Mouse (Mus musculus) adrenal gland, adult 8-10 months (tissue): ENCODE measurements at regions not wholly inside any gene's neighbourhood (a gene's known extent, or its start where the extent isn't known, plus 50 kb on each side); places are given as distances from the start of the nearest gene placed in this dataset.

Experiments
- DNase-seq: peaks from one replicate; pipeline ENCODE4 v3.0.0; 2022

DNA sequence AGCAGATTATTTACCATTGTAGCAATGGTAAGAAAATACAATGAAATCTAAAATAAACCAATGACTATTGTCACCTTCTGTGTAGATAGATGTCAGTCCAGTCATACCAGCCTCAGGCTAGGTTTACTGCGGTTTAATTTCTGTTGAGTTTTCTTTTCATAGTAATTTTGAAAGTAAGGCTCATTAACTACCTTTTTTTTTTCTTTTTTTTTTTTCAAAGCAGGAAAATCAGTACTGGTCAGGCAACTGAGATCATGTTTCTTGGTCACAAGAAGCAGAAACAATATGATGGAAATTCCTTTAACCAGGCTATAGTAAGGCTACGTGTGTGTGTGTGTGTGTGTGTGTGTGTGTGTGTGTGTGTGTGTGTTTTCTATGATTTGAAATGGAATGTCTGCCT is 622.0 kb downstream of the Nfib start:
- no peak for DNase-seq

DNA sequence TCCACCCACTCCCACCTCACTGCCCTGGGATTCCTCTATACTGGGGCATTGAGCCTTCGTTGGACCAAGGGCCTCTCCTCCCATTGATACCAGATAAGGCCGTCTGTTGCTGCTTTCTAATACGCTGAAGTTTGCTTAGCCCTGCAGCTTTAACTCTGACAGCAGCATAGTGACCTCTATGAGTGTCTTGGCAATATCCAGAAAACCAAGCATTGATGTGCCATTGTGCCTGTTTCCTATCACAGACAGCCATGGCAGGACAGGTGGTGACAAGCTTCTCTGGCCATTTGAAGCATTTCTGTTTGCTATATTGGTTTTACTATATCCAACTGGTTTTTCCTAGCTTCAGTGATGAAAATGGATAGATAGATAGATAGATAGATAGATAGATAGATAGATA is 625.4 kb upstream of the Mpdz start:
- no peak for DNase-seq

DNA sequence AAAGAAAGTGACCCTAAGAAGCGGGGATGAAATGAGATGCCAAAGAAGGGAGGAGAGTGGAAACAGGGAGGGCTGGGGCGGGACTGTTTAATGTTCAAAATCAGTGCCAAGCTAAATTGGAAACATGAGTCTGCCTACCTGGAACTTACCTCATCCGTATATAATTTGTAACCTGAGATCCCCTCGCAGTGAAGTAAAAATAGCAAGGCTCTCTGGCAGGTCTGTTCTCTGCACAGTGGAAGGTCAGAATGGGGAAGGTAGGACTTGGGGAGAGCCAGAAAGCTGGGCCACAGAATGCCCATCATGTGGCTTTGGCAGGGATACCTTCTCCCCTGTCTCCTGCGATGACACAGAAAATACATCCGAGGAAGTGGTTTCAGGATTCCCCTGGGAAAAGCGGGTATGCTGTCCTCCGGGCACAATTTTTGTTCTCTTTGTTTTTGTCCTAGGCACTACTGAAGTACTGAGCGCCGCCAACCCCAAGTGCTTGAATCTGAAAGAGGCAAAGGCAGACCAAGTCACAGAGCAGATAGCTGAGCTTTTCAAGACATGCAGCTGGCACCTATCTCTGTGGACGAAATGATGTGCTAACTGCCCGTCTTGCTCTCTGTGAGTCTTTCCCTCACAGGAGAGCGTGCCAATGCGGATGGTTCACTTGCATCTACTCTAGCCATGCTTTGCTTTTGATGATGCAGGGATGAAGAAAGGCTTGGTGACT is 623.2 kb upstream of the Mpdz start:
- DNase-seq = no peak

DNA sequence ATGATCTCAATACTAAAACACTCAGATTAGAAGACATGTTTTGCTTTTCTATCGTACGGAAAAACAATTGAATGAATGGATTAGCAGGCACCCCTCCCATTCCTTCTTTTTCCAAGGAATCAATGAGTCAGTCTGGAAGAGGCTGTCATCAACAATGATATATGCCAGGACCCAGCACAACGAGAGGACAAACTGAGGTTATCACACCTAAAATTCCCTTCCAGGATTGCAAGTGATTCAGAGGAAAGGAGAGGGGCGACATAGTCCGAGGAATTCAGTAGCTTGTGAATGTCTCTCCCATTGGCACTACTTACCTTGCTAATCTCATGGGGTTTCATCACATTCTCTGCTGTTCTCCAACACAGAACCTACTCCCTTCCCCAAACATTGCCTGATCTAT is 620.1 kb upstream of the Mpdz start:
- no peak for DNase-seq

DNA sequence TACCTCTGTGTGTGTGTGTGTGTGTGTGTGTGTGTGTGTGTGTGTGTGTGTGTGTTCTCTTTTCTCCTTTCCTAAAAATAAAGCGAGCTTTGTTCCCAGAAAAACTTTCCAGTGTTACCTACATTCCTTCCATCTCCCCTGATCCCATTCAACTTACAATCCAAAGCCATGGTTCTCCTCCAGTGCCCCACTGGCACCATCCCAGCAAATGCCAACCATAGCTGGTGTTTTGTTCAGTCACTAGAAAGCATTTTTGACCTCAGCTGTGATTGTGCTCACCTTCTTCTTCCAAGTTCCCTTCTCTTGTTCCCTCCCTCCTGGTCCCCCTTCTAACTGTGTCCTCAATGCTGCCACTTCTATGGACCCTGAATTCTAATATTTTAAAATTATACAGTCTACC is 614.1 kb upstream of the Mpdz start:
- DNase-seq = no peak

DNA sequence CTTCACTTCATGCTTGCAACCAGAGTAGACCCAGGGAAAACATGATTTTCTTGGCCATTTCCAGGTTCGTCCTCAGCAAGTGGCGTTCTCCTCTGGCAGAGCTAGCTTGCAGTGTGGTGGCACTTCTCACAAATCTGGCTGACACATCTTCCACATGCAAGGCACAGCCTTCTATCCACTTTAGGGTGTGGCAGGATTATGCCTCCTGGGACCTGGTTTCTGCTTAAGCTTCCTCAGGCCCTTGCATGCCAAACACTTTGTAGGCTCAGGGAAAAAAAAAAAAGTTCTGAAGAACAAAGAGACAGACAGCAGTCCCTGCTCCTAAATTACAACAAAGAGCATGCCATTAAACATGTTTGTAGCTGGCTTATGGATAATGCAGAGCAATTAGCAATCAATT is 605.6 kb upstream of the Mpdz start:
- DNase-seq = no peak

DNA sequence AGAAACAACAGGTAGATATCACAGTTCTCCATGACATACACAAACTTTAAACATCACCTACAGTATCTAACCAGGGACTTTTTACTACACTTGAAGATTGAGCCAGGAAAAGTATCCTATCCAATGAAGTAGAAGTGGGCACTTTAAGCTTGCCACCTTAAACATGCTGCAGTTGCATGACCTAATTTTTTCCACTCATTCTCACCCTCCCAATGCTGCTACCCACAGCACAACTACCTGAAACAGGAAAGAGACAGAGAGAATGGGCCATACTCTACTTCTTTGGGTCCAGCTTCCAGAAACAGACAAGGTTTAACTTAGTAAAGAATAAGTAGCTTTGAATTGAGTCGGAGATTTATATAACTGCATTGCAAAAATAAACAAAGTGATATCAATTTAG is 594.9 kb upstream of the Mpdz start:
- DNase-seq = no peak

DNA sequence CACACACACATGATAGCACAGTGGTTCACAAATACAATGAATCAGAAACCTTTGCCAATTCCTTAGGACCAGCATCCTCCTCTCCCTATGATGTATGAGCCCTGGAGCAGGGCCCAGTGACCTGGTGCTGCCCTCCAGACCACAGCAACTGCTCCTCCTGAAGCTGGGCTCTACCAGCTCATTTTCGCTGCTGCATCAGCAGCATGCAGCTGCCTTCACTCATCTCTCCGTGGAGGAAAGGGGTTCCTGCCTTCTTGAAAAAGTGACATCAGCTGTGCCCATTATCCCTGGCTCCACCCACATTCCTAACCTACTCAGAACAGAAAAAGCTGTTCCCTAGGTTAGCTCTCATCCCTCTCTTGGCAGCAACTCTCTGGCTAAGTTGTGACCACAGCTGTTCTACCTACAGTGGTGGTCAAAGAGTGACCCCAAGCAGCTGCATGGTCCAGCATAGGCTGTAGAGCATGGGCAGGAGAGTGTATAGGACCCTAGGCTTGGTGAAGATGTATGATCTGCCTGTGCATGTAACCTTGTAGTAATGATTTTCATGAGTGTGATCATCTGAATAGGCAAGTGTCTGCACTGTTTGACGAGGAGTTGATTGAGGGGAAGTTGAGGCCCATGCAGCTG is 592.6 kb upstream of the Mpdz start:
- DNase-seq = peak; percentile 3

DNA sequence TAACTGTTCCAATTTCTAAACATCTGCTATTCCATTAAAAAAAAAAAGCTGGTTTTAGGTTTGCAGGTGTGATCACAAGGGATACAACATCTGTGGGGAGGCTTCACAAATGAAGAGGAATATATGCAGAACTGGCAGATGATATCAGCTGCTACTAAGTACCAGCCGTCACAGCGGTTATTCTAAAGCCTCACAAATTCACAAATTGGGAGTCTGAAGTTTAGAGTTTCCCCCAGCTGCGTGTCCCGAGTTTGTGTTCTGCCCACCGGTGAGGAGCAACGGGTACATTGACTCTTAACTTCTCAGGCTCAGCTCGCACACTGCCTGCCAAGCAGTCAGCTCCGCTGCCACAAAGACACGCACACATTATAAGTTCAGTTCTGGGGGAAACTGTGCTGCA is 586.6 kb upstream of the Mpdz start:
- DNase-seq = no peak

DNA sequence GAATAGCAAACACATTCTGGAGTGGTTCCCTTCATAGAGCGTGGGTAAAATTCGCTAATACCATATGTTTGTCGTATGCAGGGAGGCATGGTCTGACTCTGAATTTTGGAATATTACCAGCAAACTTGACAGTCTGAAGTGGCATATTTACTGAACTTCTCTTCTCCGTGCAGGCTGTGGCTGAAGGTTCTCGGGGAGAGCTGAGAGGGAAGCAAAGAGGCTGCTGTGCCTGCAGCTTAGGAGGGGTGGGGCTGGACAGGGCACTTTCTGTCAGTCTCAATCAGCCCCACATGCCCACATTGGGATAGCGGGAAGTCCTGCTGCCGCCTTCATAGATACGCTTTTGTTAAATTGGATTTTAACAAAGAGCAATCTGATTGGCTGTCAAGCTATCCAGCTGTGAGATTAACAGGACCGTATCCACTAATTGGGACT is 584.8 kb upstream of the Mpdz start:
- DNase-seq = no peak

DNA sequence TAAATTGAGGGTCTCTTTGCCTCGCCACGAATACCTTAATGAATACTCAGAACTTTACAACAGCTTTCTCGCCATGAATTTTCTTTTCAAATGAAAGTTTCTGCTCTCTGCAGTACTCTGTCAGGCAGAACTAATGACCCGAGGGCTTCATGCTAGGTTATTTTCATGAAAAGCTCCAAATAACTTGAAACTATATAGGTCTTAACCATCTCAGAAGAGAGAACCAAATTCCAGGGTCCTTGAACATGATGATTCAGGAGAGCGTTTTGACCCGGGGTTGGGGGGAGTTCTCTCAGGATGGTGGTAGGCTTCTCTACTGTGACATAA is 558.8 kb upstream of the Mpdz start:
- DNase-seq = no peak

DNA sequence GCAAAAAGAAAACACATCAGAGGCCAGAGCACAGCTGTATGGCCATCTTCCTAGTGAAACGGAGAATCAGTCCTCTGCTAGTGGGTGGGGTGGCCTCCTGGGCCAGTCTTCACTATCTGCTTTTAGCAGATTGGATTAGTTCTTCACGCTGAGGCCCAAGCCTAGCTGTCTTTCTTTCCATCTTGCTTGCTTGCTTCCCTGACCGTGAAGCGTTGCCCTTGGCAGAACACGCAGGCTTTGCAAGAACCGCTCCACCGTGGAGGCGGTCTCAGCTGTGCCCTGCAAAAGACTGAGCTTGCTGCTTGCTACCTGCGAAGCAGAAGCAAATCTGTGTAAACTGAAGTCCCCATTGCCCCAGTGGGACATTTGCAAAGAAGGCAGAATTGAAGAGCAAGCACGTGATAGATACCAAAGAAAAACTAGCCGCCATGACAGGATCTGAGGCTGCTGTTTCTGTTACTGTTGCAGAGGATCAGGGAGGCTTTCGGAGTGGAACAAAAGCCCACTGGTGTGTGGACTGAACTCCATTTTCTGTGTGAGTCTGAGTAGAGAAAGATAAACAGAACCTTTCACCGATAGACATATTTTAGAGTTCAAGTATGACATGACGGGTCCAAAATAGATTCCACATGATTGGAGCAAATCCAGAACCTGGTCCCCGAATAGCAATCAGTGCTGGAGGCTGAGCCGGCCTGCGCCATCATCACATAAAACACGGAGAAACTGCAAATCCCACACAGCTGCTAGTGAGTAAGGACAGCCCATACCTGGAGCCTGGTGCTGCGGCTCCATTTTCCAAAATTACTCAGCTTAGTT is 558.2 kb upstream of the Mpdz start:
- no peak for DNase-seq

DNA sequence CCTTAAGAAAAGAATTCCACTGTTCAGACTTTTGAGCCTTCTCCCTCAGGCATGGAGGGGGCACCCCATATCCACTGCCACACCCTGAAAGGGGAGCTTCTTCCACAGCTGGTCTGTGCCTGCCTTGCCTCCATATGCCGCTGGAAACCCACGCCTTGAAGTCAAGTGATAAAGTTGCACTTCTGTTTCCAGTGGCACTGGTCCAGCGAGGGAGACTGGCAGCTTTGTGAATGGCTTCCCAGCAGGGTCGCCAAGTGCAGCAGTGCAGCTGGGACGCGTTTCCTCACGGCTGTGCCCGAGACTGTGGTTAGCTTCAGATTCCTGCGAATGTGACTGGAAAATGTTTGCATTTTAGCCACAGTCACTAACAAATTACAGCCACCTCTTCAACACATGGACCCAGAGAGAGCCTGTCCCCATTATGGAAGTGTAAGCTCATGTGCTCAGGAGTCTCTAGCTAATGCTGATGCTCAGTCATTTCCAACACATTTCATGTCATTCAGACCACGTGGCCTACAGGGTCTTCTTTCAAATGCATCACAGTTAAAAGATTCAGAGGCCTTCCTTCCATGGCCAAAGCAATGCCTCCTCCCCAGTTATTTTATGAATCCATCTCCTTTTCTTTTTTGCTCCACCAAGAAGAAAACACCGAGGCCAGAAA is 557.2 kb upstream of the Mpdz start:
- no peak for DNase-seq

DNA sequence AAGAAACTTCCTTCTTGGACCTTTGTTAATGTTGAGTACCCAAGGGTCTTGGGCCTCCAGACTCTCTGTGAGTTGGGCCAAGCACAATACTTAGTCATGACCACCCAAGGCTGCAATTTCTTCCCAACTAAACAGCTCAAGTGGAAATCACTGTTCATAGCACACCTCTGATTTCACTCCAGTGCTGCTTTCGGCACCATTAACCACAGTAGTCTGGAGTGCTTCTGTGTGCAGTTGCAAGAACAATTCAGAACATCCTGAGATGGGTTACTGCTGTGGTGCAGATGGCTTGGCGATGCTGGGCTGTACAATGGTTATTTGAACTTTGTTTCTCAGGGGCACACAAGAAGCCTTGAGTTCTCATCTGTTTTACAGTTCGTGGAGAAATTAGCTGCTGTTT is 556.5 kb upstream of the Mpdz start:
- DNase-seq = no peak

DNA sequence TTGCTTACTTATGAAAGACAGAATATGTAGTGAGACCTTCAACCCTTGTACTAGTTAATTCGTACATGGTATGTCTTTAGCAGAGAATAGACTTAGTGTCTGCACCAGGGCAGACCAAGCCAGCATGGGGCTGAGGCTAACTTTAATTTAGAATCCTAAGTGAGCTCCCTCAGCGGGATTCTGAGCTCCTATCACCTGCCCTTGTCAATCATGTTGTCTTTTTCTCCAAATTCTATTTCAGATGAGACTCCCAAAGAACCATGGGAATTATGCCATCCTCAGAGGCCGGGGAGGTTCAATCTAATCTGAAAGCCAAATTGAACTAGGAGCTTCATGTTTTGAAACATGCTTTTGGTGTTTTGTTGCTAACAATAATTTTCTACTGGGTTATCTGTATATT is 553.8 kb upstream of the Mpdz start:
- DNase-seq = no peak

DNA sequence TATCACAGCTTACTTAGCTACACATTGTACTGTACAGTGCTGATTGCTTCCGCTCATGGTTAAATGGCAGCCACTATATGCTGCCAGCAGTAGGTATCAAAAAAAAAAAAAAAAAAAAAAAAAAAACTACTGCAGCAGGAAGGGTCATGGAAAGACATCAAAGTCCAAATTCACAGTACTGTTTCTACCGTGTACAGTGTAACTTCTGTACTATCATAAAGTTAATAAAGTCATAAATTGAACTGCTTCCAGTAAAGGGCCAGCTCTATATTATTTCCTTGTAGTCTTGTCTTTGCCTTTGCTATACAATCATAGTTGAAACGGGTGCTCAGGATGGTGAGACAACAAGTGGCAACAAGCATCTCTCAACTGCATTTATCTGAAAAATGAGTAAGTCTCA is 552.6 kb upstream of the Mpdz start:
- DNase-seq = no peak

DNA sequence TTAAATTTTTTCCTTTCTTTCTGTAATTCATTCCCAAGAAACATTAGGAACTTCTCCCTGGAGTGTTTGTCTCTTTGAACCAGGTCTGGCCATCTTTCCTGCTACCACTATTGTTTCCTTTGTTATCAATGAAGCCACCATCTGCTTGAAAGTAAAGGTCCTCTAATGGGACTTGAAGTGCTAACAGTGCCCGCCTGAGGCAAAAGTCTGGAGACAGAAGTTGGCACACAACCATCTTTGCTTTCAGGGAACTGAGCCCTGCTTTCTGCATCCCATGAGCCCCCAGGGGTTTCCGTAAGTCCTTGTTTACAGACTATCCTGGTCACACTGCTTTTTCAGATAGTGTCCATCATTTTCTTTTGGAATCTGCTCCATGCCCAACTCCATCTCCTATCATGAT is 546.2 kb upstream of the Mpdz start:
- no peak for DNase-seq

DNA sequence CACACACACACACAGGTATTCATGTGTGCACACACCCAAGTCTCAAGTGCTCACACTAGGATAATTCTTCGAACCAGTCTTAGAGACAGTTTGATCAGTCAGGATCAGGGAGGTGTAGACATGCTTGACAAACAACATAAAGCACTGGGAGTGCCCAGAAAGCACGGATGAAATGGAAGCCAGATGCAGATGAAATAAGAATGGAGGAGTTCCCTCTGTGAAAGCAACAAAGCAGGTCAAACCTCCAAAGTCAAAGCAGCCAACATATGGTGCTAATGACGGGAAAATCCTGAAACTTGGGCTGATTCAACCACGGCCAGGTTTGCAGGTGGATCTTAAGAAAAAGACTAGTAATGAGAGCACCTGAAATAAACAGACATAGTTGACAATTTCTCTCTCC is 544.0 kb upstream of the Mpdz start:
- no peak for DNase-seq

DNA sequence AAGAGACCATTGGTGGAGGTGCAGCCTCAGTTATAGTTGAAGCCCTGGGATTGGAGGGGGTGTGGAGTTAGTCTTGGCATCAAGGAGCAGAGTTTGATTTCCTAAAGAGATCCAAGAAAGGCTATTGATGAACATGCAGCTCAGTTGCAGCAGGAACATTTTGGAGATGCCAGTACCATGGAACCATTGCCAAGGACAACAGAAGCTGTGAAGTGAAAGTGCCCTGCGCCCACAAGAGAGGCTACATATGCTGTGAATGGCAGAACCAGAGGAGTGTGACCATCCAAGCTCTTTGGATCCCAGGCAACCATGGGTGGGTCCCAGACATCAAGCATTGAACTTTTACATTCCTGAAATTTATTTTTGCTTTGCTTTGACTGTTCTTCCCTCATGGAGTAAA is 539.2 kb upstream of the Mpdz start:
- no peak for DNase-seq

DNA sequence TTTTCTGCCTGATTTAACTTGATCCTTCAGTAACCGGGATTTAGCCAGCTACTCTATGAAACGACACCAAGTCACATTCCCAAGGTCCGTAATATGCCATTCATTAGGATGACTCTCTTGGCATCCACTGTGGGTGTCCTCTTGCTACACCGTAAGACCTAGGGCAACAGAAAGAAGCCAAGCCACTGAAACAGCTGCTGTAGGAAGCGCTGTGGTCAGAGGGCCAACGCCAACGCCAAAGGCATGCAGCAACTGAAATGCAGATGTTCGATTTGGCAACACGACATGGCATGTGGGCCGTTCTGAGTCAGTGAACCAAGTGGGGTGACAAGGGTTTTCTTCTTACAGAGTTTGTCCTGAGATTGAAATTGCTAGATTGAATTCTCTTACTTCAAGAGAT is 527.9 kb upstream of the Mpdz start:
- DNase-seq = no peak

DNA sequence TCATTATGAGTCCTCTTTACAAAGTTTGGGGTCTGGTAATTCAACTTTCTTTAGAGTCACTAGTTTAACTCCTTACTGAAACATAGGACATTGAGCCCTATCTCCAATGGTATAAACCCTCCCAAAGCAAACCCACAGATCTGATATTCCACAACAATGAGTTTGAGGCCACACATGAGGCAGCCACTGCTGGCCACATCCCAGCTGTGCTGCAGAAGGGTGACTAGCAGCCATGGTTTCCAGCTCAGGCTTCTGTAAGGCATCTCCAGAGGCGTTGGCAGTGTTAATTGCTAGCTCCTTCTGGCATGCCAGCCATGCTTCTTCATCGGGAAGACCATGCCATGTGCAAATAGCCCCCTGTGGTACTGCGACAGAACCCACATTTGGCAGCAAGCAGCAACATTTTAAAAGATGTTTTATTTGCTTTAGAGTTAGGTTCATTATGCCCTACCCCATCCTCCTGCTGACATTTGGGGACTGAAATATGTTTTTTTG is 527.1 kb upstream of the Mpdz start:
- no peak for DNase-seq

DNA sequence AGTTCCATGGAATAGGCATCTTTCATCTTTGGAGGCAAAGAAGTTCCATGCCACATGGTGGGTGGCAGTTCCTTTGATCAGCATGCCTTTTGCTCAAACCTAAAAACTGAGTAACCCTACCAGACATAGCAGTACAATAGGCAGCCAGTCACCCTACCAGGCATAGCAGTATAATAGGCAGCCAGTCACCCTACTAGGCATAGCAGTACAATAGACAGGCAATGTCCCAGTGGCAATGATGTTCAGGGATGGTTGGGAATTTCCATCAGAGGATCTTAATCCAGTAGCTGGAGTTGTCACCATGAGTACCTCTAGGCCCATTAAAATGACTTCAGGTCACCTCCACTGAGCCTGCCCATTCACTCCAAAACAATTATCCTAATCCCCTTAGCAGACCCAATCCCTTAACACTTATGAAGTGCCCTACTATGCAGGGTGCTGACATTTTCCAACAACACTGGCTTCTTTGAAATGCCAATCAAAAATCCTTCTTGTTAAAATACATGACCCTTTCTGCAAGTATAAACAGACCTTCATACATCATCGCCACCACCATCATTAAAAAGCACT is 523.5 kb upstream of the Mpdz start:
- DNase-seq = no peak

DNA sequence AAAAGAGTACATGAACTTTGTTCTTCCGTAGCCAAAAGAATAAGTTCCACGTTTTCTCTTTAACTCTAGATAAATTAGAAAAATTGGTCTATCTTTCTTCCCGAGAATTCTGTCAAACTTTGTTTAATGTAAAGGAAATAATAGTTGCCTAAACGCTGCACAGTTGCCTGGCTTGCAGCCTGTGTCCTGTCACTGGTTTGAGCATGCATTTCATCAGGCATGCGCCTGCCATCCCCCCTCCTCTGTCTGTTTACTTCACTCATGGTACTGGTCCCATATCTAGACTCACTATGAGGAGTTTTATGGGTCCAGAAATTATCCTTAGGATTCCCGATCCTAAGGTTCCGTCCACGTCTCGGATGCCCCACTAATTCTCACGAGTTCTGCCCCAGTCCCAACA is 520.5 kb upstream of the Mpdz start:
- DNase-seq = no peak
